Comparison of ENCODE assay signal across 8 mouse cellular contexts in genomic region chr4:119157891-119158290, GRCm38 (mm10). TPM values are rescaled to one million over a fixed set of nuclear protein-coding genes. Genes with fewer than 3 reads are reported as not detected.
"Had no signal": no experiment of that assay in that cellular context is flagged by ENCODE, and none has a peak within 500 bp of the region (broad histone marks: within the 10 kb centered on the region; RNA-seq: fewer than 3 reads in every experiment).

No protein-coding gene starts in this region.

- ATAC-seq: liver, embryonic 12.5 days; midbrain, embryonic 15.5 days had no signal

- H3K27ac ChIP-seq: limb, embryonic 10.5 days; liver, embryonic 12.5 days; macrophage; midbrain, embryonic 15.5 days; neural tube, embryonic 12.5 days had no signal

- H3K9me3 ChIP-seq: limb, embryonic 10.5 days; liver, embryonic 12.5 days; megakaryocyte, embryonic 14.5 days; midbrain, embryonic 15.5 days; neural tube, embryonic 12.5 days had no signal

- H3K27me3 ChIP-seq: midbrain, embryonic 15.5 days; neural tube, embryonic 12.5 days had no signal

- H3K4me3 ChIP-seq: limb, embryonic 10.5 days; liver, embryonic 12.5 days; megakaryocyte, embryonic 14.5 days; midbrain, embryonic 15.5 days; neural tube, embryonic 12.5 days had no signal

- H3K4me2 ChIP-seq: liver, embryonic 12.5 days; midbrain, embryonic 11.5 days; midbrain, embryonic 15.5 days; neural tube, embryonic 12.5 days had no signal

- DNase-seq: thymus, adult 18-20 months had no signal

- H3K4me1 ChIP-seq: limb, embryonic 10.5 days; liver, embryonic 12.5 days; megakaryocyte, embryonic 14.5 days; midbrain, embryonic 15.5 days; neural tube, embryonic 12.5 days had no signal

- H3K9ac ChIP-seq: liver, embryonic 12.5 days; midbrain, embryonic 15.5 days; neural tube, embryonic 12.5 days had no signal

- H3K36me3 ChIP-seq: limb, embryonic 10.5 days; liver, embryonic 12.5 days; midbrain, embryonic 15.5 days; neural tube, embryonic 12.5 days had no signal

RNA-seq across cellular contexts. Expression of gene Ermap, which starts 31.9 kb away (rescaled TPM):
- polyA plus RNA-seq: macrophage had no signal
